In the genomic region with DNA sequence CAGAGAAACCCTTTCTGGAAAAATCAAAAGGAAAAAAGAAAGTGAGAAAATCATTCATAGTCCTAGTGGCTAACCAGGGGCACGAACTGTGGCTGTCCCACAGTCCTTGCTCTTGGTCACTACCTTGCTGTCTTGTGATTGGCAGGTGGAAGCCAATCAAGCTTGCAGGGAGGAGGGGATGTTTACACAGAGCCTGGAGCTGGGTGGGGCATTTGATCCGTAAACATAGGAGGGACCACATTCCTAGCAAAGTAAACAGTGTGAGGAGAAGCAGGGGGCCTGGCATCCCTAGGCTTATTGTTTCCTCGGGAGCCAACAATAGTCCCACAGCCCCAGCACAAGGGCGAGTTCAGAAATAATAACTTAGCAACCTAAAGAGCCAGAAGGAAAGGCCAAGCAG, we compare ENCODE assay signal across 18 mouse cellular contexts.
DNase-seq lines count a peak whose midpoint lies in the region; ATAC-seq lines count a peak whose summit lies in the region.
"Had no signal": no experiment of that assay in that cellular context is flagged by ENCODE, and none has a peak within 500 bp of the region (broad histone marks: within the 10 kb centered on the region; RNA-seq: fewer than 3 reads in every experiment).

No protein-coding gene starts in this region.

- 16% methylated on average over 4 of the region's 4 CpGs for WGBS in hindbrain, embryonic 10.5 days
- WGBS in hindbrain, embryonic 12.5 days: 23% methylated on average over 4 of the region's 4 CpGs
- WGBS in lung, embryonic 16.5 days: 18% methylated on average over 4 of the region's 4 CpGs
- 29% methylated on average over 4 of the region's 4 CpGs for WGBS in stomach, embryonic 16.5 days

- H3K9me3 ChIP-seq in hindbrain, embryonic 10.5 days: no peaks in the 10 kb centered on the region
- H3K9me3 ChIP-seq in hindbrain, embryonic 12.5 days (replicated peaks): no peaks in the 10 kb centered on the region
- H3K9me3 ChIP-seq in lung, embryonic 16.5 days (ENCODE audit: control insufficient read depth, low read length): no peaks in the 10 kb centered on the region
- H3K9me3 ChIP-seq in stomach, embryonic 16.5 days (replicated peaks; ENCODE audit: control insufficient read depth, low read length): no peaks in the 10 kb centered on the region
- H3K9me3 ChIP-seq: limb, embryonic 15.5 days; neural tube, embryonic 13.5 days had no signal

- no peaks in the 10 kb centered on the region for H3K36me3 ChIP-seq in hindbrain, embryonic 10.5 days
- H3K36me3 ChIP-seq in hindbrain, embryonic 12.5 days: no peaks in the 10 kb centered on the region
- H3K36me3 ChIP-seq in lung, embryonic 16.5 days (ENCODE audit: control insufficient read depth, insufficient read depth, low read length): no peaks in the 10 kb centered on the region
- H3K36me3 ChIP-seq in stomach, embryonic 16.5 days (ENCODE audit: control insufficient read depth, insufficient read depth, low read length): no peaks in the 10 kb centered on the region
- H3K36me3 ChIP-seq: limb, embryonic 15.5 days; neural tube, embryonic 13.5 days had no signal

- peaks cover 18% of the 10 kb centered on the region for H3K4me1 ChIP-seq in hindbrain, embryonic 10.5 days (replicated peaks)
- peaks cover 2% of the 10 kb centered on the region; the same call in 1 of the 2 replicates for H3K4me1 ChIP-seq in hindbrain, embryonic 12.5 days
- peaks cover 9% of the 10 kb centered on the region for H3K4me1 ChIP-seq in lung, embryonic 16.5 days (replicated peaks; ENCODE audit: control insufficient read depth, insufficient read depth, low read length)
- peaks cover 6% of the 10 kb centered on the region for H3K4me1 ChIP-seq in stomach, embryonic 16.5 days (ENCODE audit: control insufficient read depth, insufficient read depth, low read length)

- no peak overlapping the region for H3K4me3 ChIP-seq in hindbrain, embryonic 10.5 days
- H3K4me3 ChIP-seq in hindbrain, embryonic 12.5 days: no peak overlapping the region
- H3K4me3 ChIP-seq in lung, embryonic 16.5 days (ENCODE audit: low read length): no peak overlapping the region
- H3K4me3 ChIP-seq in stomach, embryonic 16.5 days (replicated peaks; ENCODE audit: low read length): no peak overlapping the region
- H3K4me3 ChIP-seq: erythroblast, embryonic 14.5 days; layer of hippocampus, adult 2 months; limb, embryonic 15.5 days; neural tube, embryonic 13.5 days had no signal

- no peak for ATAC-seq in hindbrain, embryonic 12.5 days (ENCODE audit: low FRiP score)
- ATAC-seq in lung, embryonic 16.5 days (ENCODE audit: low read depth): 0 out of 2 replicates have a peak, but pooled peaks have one; percentile 16
- ATAC-seq in stomach, embryonic 16.5 days (ENCODE audit: insufficient read depth, low FRiP score): peak; percentile 91
- ATAC-seq: hindbrain, embryonic 16.5 days; Patski had no signal

- 0 out of 2 replicates have a peak overlapping the region, but pooled peaks have one; percentile 12 for H3K27ac ChIP-seq in hindbrain, embryonic 10.5 days
- no peak overlapping the region for H3K27ac ChIP-seq in hindbrain, embryonic 12.5 days
- H3K27ac ChIP-seq in lung, embryonic 16.5 days (ENCODE audit: low read length): no peak overlapping the region
- 0 out of 2 replicates have a peak overlapping the region, but pooled peaks have one; percentile 10 for H3K27ac ChIP-seq in stomach, embryonic 16.5 days (ENCODE audit: low read length)
- H3K27ac ChIP-seq: layer of hippocampus, adult 2 months; limb, embryonic 15.5 days; neural tube, embryonic 13.5 days had no signal

- H3K27me3 ChIP-seq in hindbrain, embryonic 10.5 days (ENCODE audit: insufficient read depth, poor library complexity, severe bottlenecking): no peaks in the 10 kb centered on the region; the same call in 1 of the 2 replicates
- H3K27me3 ChIP-seq in hindbrain, embryonic 12.5 days: no peaks in the 10 kb centered on the region
- H3K27me3 ChIP-seq in lung, embryonic 16.5 days (ENCODE audit: control insufficient read depth, insufficient read depth, low read depth, low read length): no peaks in the 10 kb centered on the region
- no peaks in the 10 kb centered on the region for H3K27me3 ChIP-seq in stomach, embryonic 16.5 days (ENCODE audit: control insufficient read depth, insufficient read depth, low read length)
- H3K27me3 ChIP-seq: limb, embryonic 15.5 days; neural tube, embryonic 13.5 days; Patski had no signal

- no peak overlapping the region for H3K4me2 ChIP-seq in hindbrain, embryonic 12.5 days (replicated peaks)
- H3K4me2 ChIP-seq in lung, embryonic 16.5 days (ENCODE audit: low read depth, low read length): no peak overlapping the region
- no peak overlapping the region for H3K4me2 ChIP-seq in stomach, embryonic 16.5 days (ENCODE audit: low read depth, low read length)
- H3K4me2 ChIP-seq: limb, embryonic 15.5 days; neural tube, embryonic 13.5 days had no signal

- DNase-seq in hindbrain, embryonic 10.5 days (ENCODE audit: low spot score): no peak
- peak; percentile 14 for DNase-seq in embryo, embryonic 9.5 days (ENCODE audit: extremely low spot score)
- no peak for DNase-seq in c-Kit-positive CD71-positive TER-119-positive erythroid progenitor cells, embryonic 14.5 days (ENCODE audit: low spot score)
- DNase-seq in heart, adult 9 months (ENCODE audit: low spot score in 2 of 2): no peak
- no peak for DNase-seq in cerebellum, adult 18-20 months
- DNase-seq: cerebellum, adult 2 months; gastrocnemius, postnatal 10 days; heart, postnatal 10 days; thymus, adult 2 months had no signal

- H3K9ac ChIP-seq in hindbrain, embryonic 12.5 days: no peak overlapping the region
- no peak overlapping the region for H3K9ac ChIP-seq in lung, embryonic 16.5 days (ENCODE audit: low read length)
- H3K9ac ChIP-seq in stomach, embryonic 16.5 days (ENCODE audit: low read length): no peak overlapping the region
- H3K9ac ChIP-seq: limb, embryonic 15.5 days; neural tube, embryonic 13.5 days had no signal

Comparison
In these comparisons a context has a peak if more than half of its experiments do, and no peak if none do; other contexts are left out.
1. H3K27ac ChIP-seq: peak in hindbrain, embryonic 10.5 days (single experiment) and stomach, embryonic 16.5 days (single experiment); none in hindbrain, embryonic 12.5 days (single experiment) and lung, embryonic 16.5 days (single experiment).